Mouse (Mus musculus): Measurements from ENCODE around the gene Tmem132b. TPM values are rescaled to one million over a fixed set of nuclear protein-coding genes. Genes with fewer than 3 reads are reported as not detected.
"Not testable (repeated sequence)": the region's sequence is repeated elsewhere in the genome, so short reads cannot be mapped to it uniquely, and the experiment has no call there.

Tmem132b gene
- 0.03 and 0.11 TPM in 2 replicates for polyA plus RNA-seq (2015; fragmentation: Nextera tagmentation; extraction: Ambion mirVana)

DNA sequence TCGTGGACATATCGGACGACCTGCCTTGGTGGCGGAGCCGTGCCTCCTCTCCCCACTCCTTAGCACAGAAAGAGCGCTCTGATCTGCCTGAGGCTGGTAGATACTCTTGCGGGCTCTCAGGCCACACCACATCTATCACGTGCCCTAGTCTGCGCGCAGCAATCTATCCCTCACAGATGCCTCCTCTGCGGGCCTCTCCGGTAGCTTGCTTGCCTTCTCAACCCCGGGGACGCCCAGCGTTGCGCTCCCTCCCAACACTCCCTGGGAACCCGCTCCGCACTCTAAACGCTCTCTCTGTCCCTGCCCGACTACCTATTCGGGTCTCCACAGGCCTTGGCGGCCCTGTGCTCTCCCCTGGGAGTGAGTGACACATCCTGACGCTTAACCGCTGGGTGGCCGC is at the start of gene Tmem132b:
Gene Tmem132b (plus strand): TSS at position 141 of the 400 bp plus-strand sequence.
- peaks cover 80% of the 10 kb centered on the region for H3K27me3 ChIP-seq
- H3K27ac ChIP-seq = no peak within 1 kb of the TSS
- WGBS = 2% methylated on average over 22 of the region's 25 CpGs
- peaks cover 10% of the 10 kb centered on the region; the same call in 1 of the 2 replicates for H3K4me1 ChIP-seq
- no peaks in the 10 kb centered on the region for H3K36me3 ChIP-seq
- 0 out of 2 replicates have a peak, but pooled peaks have one; percentile 16 for ATAC-seq (ENCODE audit: borderline replicate concordance, extremely low read depth, low FRiP score, low TSS enrichment)
- peak within 1 kb of the TSS; percentile 40 for H3K4me3 ChIP-seq
- H3K9ac ChIP-seq = no peak within 1 kb of the TSS
- no peaks in the 10 kb centered on the region for H3K9me3 ChIP-seq
- peak within 1 kb of the TSS; percentile 79 for H3K4me2 ChIP-seq

DNA sequence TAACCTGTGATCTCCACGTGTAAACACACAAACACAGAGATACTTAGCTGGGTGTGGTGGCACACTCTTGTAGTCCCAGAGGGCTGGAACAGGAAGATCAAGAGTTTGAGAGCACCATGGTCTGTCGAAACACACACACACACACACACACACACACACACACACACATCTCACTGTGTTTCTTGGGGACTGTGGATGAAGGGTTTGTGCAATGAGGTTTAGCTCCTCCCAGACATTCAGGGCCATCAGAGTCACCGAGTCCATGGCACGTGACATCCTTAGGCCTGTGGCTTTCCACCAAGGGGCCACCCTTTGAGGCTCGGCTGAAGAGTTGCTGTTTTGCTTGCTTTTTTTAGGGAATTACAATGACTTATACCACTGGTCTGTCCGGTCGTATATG is 49.1 kb upstream of the Tmem132b start:
- Histone ChIP-seq H3K9ac (no peak overlapping the region), H3K4me3 (no peak overlapping the region), H3K4me2 (no peak overlapping the region), H3K27me3 (no peaks in the 10 kb centered on the region), H3K4me1 (peaks cover 6% of the 10 kb centered on the region), H3K36me3 (peaks cover 15% of the 10 kb centered on the region), H3K9me3 (no peaks in the 10 kb centered on the region), H3K27ac (no peak overlapping the region)
- WGBS = 89% methylated on average over 7 of the region's 7 CpGs
- no peak for ATAC-seq (ENCODE audit: borderline replicate concordance, extremely low read depth, low FRiP score, low TSS enrichment)

DNA sequence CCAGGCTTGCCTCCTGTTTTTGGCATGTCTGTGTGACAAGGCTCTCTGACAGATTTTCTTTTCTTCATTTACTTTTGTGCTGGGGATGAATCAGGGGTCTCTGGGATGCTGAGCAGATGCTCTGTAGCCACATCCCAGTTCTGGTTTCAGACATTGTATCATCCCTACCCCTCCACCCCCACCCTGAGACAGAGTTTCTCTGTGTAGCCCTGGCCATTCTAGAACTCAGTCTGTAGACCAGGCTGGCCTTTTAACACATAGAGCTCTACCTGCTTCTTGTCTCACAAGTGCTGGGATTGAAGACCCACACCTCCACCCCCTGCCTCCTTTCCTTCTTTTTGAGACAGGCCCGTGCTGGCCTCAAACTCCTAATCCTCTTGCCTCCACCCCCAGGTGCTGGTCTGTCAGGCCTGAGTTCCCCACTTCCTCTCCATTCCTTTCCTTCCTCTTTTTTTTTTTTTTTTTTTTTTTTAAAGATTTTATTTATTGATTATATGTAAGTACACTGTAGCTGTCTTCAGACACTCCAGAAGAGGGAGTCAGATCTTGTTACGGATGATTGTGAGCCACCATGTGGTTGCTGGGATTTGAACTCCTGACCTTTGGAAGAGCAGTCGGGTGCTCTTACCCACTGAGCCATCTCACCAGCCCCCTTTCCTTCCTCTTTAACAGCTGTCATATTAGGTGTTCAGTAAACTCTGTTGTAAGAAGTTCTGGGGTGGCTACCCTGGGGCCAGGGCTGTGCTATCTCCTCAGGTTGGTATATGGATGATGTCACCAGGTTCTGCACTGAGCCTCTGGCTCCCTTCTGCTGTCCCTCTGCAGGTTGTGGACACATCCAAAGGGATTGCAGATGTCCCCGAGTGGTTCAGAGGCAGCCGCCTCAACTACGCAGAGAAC is 47.6 kb upstream of the Tmem132b start:
- no peak for ATAC-seq (ENCODE audit: borderline replicate concordance, extremely low read depth, low FRiP score, low TSS enrichment)
- Histone ChIP-seq H3K27me3 (no peaks in the 10 kb centered on the region), H3K9ac (no peak overlapping the region), H3K9me3 (no peaks in the 10 kb centered on the region), H3K4me2 (no peak overlapping the region), H3K4me3 (no peak overlapping the region), H3K27ac (no peak overlapping the region), H3K4me1 (no peaks in the 10 kb centered on the region), H3K36me3 (peaks cover 15% of the 10 kb centered on the region)
- 80% methylated on average over 6 of the region's 6 CpGs for WGBS

DNA sequence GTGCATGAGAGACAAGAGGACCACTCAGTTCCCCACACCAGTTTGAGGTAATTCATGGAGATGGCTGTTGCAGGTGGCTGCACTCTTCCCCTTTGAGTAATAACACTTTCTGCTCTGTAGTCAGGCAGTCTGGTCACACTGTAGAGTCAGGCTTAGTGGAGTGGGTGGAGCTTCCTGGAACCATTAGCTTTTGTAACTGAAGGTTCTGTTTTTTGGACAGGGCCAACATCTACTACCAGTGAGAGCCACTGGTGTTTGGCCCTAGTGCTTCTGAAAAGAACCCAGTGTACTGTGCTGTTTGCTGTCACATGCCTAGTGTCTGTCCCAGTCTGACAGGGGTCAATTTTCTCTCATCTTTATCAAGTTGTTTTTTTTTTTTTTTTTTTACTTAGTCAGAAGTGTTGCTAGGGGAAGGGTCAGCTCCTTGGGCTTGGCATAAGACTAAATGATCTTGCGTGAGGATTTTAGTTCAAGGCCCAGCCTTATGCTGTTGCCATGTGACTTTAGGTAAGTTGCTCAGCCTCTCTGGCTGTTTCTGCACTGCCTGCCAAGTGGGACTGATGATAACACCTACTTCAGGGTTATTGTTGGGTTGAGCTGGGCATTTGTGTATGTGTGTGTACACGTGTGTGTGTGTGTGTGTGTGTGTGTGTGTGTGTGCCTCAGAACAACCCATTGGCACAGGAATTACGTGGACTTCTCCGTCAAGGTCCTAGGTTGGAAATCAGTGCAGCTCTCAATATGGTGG is 46.4 kb upstream of the Tmem132b start:
- Histone ChIP-seq H3K4me2 (no peak overlapping the region), H3K9ac (no peak overlapping the region), H3K9me3 (no peaks in the 10 kb centered on the region), H3K27ac (no peak overlapping the region), H3K36me3 (peaks cover 18% of the 10 kb centered on the region), H3K4me3 (no peak overlapping the region), H3K4me1 (no peaks in the 10 kb centered on the region), H3K27me3 (no peaks in the 10 kb centered on the region)
- 86% methylated on average over 4 of the region's 4 CpGs for WGBS
- no peak for ATAC-seq (ENCODE audit: borderline replicate concordance, extremely low read depth, low FRiP score, low TSS enrichment)

DNA sequence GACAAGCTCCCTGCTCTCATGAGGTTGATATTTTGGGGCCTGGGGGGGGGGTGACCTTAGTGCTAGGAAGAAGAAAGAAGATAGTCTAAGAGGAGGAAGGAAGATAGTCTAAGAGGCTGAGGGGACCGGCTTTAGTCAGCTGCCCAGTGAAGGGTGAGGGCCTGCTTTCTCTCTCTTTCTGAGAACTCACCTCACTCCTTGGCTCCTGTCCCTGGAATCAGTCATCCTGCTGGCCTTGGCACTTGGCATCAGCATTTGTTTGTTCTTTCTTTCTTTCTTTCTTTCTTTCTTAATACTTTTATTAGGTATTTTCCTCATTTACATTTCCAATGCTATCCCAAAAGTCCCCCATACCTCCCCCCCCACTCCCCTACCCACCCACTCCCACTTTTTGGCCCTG is 45.5 kb upstream of the Tmem132b start:
- ATAC-seq (ENCODE audit: borderline replicate concordance, extremely low read depth, low FRiP score, low TSS enrichment) = no peak
- H3K27me3 ChIP-seq = no peaks in the 10 kb centered on the region
- H3K4me2 ChIP-seq = no peak overlapping the region
- 100% methylated on average over 1 of the region's 1 CpGs for WGBS
- no peaks in the 10 kb centered on the region for H3K4me1 ChIP-seq
- H3K9ac ChIP-seq = no peak overlapping the region
- H3K36me3 ChIP-seq = peaks cover 18% of the 10 kb centered on the region
- H3K9me3 ChIP-seq = no peaks in the 10 kb centered on the region
- no peak overlapping the region for H3K27ac ChIP-seq
- H3K4me3 ChIP-seq = no peak overlapping the region

DNA sequence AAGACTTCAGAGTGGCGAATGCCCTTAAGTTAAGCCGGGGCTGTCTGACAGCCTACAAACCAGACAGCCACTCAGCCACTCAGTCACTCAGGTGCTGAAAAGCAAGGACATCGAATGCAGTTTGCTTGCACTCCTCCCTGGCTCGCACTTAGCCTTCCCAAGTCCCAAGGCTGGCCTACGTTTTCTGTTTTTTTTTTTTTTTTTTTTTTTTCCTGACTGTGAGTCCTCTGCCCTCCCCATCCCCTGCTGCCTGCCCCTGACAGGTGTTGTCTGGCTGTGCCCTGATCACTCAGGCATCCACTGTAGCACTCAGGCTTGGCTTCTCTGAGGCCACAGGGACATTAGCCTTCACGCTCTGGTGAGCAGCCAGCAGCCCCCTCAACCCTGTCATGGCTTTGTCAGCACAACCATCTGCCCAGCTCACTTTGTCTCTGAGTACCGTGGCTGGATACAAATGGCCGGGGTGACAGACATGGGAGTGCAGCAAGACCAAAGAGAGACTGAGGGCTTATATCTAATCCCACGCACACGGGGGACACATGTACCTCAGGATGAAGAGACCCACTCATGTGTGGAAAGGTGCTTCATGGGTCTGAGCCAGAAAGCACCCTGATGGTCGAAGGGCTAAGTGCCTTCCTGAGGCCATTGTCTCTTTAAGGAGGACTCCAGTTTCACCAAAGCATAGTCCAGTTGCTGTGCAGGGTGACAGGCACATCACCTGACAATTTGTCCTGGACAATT is 44.0 kb upstream of the Tmem132b start:
- H3K4me3 ChIP-seq = no peak overlapping the region
- H3K9ac ChIP-seq = no peak overlapping the region
- no peaks in the 10 kb centered on the region for H3K27me3 ChIP-seq
- H3K27ac ChIP-seq = no peak overlapping the region
- no peaks in the 10 kb centered on the region for H3K4me1 ChIP-seq
- H3K36me3 ChIP-seq = peaks cover 22% of the 10 kb centered on the region
- H3K9me3 ChIP-seq = no peaks in the 10 kb centered on the region
- ATAC-seq (ENCODE audit: borderline replicate concordance, extremely low read depth, low FRiP score, low TSS enrichment) = no peak
- H3K4me2 ChIP-seq = no peak overlapping the region
- 73% methylated on average over 11 of the region's 11 CpGs for WGBS

DNA sequence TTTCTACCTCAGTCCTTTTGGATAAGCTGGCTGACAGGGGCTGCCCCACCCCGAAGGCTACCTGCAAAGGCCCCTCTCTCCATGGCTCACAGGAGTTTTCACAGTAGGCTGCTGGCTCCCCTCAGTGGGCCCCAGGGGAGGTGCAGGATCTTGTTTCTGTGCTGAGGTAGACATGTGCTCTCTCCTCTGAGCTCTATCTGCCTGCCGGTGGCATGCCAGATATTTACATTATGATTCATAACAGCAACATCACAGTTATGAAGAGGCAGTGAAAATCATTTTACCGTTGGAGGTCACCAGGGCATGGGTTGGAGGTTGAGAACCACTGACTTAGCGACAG is 43.5 kb upstream of the Tmem132b start:
- no peak overlapping the region for H3K27ac ChIP-seq
- H3K4me2 ChIP-seq = no peak overlapping the region
- H3K27me3 ChIP-seq = no peaks in the 10 kb centered on the region
- peaks cover 18% of the 10 kb centered on the region for H3K36me3 ChIP-seq
- no peaks in the 10 kb centered on the region for H3K9me3 ChIP-seq
- 51% methylated on average over 4 of the region's 4 CpGs for WGBS
- no peak for ATAC-seq (ENCODE audit: borderline replicate concordance, extremely low read depth, low FRiP score, low TSS enrichment)
- no peak overlapping the region for H3K9ac ChIP-seq
- H3K4me3 ChIP-seq = no peak overlapping the region
- H3K4me1 ChIP-seq = no peaks in the 10 kb centered on the region

DNA sequence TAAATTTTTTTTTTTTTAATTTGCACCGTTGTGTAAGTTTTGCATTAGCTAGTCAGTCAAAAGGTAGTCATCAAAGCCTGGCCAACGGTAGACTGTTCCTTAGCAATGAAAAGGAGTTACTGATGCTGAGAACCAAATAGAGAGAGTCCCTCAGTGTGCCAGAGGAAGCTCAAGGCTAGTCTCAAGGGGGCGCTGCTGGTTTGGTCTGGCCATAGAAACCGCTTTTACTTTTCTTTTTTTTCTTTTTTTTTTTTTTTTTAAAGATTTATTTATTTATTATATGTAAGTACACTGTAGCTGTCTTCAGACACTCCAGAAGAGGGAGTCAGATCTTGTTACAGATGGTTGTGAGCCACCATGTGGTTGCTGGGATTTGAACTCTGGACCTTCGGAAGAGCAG is 42.6 kb upstream of the Tmem132b start:
- peaks cover 14% of the 10 kb centered on the region; the same call in 1 of the 2 replicates for H3K36me3 ChIP-seq
- not testable (repeated sequence) for H3K9ac ChIP-seq; H3K4me1 ChIP-seq; H3K4me3 ChIP-seq; H3K9me3 ChIP-seq; ATAC-seq (ENCODE audit: borderline replicate concordance, extremely low read depth, low FRiP score, low TSS enrichment); H3K27me3 ChIP-seq; H3K4me2 ChIP-seq; H3K27ac ChIP-seq
- 85% methylated on average over 5 of the region's 5 CpGs for WGBS

DNA sequence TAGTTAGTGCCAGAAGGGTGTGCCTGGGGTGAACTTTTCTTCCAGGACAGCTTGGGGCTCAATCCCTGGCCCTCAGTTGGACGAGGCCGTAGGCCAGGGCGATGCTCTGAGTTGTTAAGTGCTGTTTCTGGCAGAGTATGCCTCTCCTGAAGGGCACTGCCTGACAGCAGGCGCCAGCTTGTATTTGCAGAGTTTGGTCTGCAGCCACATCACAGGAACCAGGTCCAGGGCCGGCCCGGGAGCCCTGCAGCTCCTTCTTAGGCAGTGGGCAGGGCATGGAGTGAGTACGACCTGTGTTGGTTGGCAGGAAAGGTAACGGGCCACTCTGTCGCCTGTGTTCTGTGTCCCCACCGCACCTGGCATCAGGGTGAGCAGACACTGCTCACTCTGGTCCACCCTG is 40.5 kb upstream of the Tmem132b start:
- ATAC-seq (ENCODE audit: borderline replicate concordance, extremely low read depth, low FRiP score, low TSS enrichment) = no peak
- Histone ChIP-seq H3K9ac (no peak overlapping the region), H3K27me3 (no peaks in the 10 kb centered on the region), H3K4me3 (no peak overlapping the region), H3K4me2 (no peak overlapping the region), H3K4me1 (no peaks in the 10 kb centered on the region), H3K27ac (no peak overlapping the region), H3K9me3 (no peaks in the 10 kb centered on the region), H3K36me3 (peaks cover 11% of the 10 kb centered on the region; the same call in 1 of the 2 replicates)
- WGBS = 88% methylated on average over 10 of the region's 10 CpGs

DNA sequence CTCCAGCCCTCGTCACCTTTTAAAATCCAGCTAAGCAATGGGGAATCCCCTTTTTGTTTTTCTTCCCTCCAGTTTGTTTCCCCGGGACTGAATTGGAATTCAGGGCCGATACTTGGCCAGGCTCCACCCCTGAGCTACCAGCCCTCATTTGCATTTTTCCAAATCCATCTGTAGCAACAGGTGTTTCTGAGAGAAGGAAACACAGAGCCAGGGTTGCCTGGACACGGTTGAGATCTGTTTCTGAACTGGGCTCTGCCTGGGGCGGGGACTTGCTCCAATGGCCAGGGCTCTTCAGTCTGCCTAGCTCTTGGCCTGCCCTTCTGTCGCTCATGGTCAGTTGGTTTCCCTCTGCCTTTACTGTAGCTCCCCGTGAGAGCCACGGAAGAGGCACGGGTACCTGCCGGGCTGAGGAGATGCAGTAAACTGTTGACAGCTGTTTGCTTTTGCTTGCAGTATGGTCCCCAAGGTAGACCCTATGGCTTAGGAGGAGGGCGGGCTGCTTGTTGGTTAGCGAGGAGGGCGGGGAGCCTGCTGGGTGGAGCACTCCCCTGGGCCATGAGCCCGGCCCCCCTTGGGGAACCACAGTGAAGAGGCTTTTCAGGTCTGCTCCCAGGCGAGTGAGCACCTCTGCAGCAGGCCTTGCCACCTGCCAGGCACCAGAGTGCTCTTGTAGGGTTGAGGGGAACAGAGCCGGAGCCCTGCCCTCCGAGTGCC is 39.0 kb upstream of the Tmem132b start:
- 67% methylated on average over 17 of the region's 17 CpGs for WGBS
- Histone ChIP-seq H3K27me3 (no peaks in the 10 kb centered on the region), H3K9me3 (no peaks in the 10 kb centered on the region), H3K36me3 (peaks cover 11% of the 10 kb centered on the region; the same call in 1 of the 2 replicates), H3K4me1 (no peaks in the 10 kb centered on the region), H3K4me2 (no peak overlapping the region), H3K4me3 (no peak overlapping the region), H3K9ac (no peak overlapping the region), H3K27ac (no peak overlapping the region)
- no peak for ATAC-seq (ENCODE audit: borderline replicate concordance, extremely low read depth, low FRiP score, low TSS enrichment)

DNA sequence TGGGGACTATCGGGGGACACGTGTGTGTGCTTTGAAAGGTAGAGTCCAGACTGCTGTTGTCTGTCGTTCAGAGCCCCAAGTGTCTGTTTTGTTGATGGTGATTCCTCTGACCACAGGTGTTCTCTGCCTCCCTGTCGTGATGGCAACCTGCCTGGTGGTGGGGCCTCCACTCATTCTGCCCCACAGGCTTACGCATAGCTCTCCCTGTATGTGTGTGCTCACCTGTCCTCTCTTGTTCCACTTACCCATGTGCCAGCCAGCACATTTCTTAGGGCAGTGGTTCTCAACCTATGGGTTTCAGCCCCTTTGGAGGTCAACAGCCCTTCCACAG is 38.5 kb upstream of the Tmem132b start:
- no peak for ATAC-seq (ENCODE audit: borderline replicate concordance, extremely low read depth, low FRiP score, low TSS enrichment)
- Histone ChIP-seq H3K4me1 (no peaks in the 10 kb centered on the region), H3K9me3 (no peaks in the 10 kb centered on the region), H3K27me3 (no peaks in the 10 kb centered on the region), H3K9ac (no peak overlapping the region), H3K4me3 (no peak overlapping the region), H3K36me3 (peaks cover 11% of the 10 kb centered on the region; the same call in 1 of the 2 replicates), H3K4me2 (no peak overlapping the region), H3K27ac (no peak overlapping the region)
- 77% methylated on average over 5 of the region's 5 CpGs for WGBS

Measured in lung, embryonic 15.5 days (tissue).